Mouse (Mus musculus) activated CD4-positive, CD25-positive, alpha-beta regulatory T cell, adult 9 weeks (primary cell): ENCODE data around the gene Gm45717. TPM values are rescaled to one million over a fixed set of nuclear protein-coding genes. Genes with fewer than 3 reads are reported as not detected.

ENCODE experiments used
- polyA plus RNA-seq: library from polyadenylated mRNA; unstranded; fragments of 100-300 nt; shearing (Covaris generic); gene quantifications from one replicate; pipeline ENCODE4 v1.2.1, GENCODE M21; 2017

Gene Gm45717
- not detected for polyA plus RNA-seq

DNA sequence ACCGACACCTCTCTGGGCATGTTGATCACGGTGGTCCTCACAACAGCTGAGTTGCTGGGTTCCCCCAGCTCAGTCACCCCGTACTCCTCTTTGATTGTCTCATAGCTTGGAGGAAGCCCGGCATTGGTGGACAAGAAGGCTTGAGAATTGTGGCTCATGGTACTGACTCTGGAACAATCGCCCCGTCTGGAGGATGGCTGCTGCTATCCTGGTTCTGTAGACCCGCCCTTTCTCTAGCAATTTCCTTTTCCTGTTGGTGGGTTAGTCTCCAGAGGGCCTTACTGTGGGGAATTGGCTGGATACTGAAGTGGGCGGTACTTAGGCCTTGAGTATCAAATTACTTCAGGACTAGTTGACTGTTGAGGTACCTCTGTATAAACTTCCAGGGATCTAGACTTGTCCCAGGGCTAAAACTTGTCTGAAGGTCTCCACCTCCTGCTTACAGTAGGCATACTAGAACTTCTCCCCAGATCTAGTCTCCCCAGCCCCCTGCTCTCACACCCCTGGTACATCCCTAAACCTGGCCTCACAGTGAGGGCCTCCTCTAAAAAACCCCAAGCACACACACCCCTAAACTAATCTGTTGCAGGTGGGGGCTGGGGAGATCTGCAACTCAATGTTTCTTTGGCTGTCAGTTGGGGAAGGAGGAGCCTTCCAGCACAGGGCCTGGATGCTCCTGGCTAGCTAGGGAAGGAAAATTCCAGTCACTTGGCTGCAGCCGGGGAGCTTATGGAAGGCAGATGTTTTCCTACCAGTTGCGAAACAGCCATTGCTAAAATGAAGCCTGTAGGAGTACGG, at the start of gene Gm45717, which contains the start of gene Ifitm2:
Gene Gm45717 (minus strand): TSS at position 180 of the 798 bp plus-strand sequence.
Gene Ifitm2 (minus strand): TSS at position 230 of the 798 bp plus-strand sequence.

GRCm38 (mm10) chr7:140966921-140967320, 11.2 kb upstream of the Gm45717 start, which contains the start of gene Ifitm1:
Gene Ifitm1 (plus strand): TSS chr7:140967221.

GRCm38 (mm10) chr7:140949824-140950530, 5.8 kb downstream of the Gm45717 start, which contains the start of gene Ifitm5:
Gene Ifitm5 (minus strand): TSS chr7:140950291.

DNA sequence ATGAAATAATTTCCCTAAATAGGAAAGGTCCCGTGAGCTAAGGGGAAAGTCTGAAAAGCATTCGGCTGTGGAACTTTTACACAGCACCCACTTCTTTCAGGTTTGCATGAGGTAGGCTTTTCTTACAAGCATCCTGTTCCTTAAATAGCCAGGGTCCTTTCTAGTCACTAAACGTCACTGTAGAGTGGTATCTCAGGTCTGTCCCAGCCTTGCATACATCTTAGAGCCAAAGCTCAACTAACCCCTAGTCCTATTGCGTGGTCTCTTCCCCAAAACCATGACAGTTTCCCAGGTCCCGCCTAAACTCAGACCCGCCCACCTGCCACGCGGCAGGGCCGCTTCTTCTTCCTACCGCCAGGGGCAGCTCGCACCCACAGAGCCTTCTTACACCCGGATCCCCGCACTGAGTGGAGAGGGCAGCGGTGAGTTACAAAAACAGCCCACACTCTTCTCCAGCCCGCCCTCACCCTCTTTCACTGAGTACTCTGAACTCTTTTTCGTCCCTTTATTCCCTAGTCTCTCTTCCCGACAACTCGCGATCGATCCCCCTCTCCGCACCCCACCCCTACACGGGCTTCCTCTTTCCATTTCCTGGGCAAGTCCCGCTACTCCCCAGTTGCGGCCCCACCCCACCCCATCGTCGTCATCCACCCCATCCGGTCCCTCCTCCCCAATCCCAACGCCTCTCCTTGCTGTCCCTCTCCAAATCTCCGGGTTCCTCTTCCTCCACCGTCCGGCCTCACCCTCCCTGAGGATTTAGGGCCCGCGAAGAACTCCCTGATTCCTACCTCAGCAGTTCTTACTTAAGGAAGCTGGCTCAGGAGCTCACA, 14.3 kb downstream of the Gm45717 start, which contains the start of gene Pgghg:
Gene Pgghg (plus strand): TSS at position 170 of the 830 bp plus-strand sequence.

DNA sequence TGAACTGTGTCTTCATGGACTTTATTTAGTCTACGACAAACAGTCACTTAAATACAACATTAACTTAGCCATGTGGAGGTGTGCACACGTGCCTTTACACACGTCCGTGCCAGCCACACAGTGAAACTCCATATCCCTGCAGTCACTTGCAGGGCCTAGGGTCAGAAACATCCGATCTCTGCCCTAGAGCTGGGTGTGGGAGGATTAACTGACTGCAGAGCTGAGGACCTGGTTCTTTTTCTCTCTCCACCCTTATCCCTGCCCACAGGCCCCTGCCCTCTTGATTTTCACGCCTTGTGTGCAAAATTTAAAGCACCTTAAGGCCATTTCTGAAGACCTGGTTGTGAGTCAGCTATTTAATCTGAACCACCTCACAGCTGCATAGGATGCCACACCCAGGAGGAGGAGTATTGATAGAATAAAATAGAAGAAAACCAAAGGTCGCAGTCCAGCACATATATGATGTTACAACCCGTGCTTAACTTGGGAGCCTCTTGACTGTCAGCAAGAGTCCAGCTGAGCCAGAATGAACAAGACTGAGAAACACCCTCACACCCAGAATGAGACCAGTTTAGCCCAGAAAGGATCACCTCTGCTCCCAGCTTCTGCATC, 35.2 kb downstream of the Gm45717 start, which contains the start of gene Nlrp6:
Gene Nlrp6 (plus strand): TSS at position 485 of the 612 bp plus-strand sequence.

DNA sequence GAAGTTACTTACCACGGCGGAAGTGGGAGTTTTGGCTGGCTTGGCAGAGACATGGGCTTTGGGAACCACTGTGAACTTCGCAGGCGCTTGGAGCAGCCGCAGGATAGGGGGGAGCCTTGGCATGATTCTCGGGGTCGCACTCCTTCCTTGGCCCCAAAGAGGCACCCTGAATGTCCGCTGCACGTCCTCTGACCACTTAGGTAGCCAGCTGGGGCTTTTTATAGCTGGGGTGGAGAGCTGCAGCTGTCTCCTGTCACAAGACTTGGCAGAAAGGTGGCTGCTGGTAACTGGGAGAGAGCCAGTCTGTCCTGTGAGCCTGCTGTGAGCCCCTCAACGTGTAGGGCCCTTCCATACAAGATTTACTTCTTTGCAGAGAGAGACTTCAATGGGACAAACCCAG, 55.5 kb downstream of the Gm45717 start, which contains the start of gene Cox8b:
Gene Cox8b (minus strand): TSS at position 227 of the 400 bp plus-strand sequence.

Other genes starting within 250 kb of the Gm45717 start
- gene Cyp2e1, start 192.2 kb downstream of the Gm45717 start, polyA plus RNA-seq = not detected
- gene Syce1, start 168.1 kb downstream of the Gm45717 start, polyA plus RNA-seq = 0.18 TPM
- gene Zfp941, start 133.8 kb downstream of the Gm45717 start, polyA plus RNA-seq = 0.23 TPM
- not detected for gene Urah, start 120.9 kb downstream of the Gm45717 start, polyA plus RNA-seq
- not detected for gene Scgb1c1, start 110.4 kb downstream of the Gm45717 start, polyA plus RNA-seq
- gene Odf3, start 108.1 kb downstream of the Gm45717 start, polyA plus RNA-seq = not detected
- not detected for gene Gm45785, start 99.6 kb downstream of the Gm45717 start, polyA plus RNA-seq
- gene Ric8a, start 99.0 kb downstream of the Gm45717 start, polyA plus RNA-seq = 138 TPM
- gene Bet1l, start 98.4 kb downstream of the Gm45717 start, polyA plus RNA-seq = 52.1 TPM
- gene Psmd13, start 74.0 kb downstream of the Gm45717 start, polyA plus RNA-seq = 226 TPM
- 10.2 TPM for gene Sirt3, start 73.6 kb downstream of the Gm45717 start, polyA plus RNA-seq
- not detected for gene Cox8b, start 55.5 kb downstream of the Gm45717 start, polyA plus RNA-seq
- gene Nlrp6, start 35.0 kb downstream of the Gm45717 start, polyA plus RNA-seq = not detected
- 39.5 TPM for gene Pgghg, start 14.5 kb downstream of the Gm45717 start, polyA plus RNA-seq
- gene Ifitm5, start 5.6 kb downstream of the Gm45717 start, polyA plus RNA-seq = 0.73 TPM
- 27.5 TPM for gene Ifitm2, start 50 bp upstream of the Gm45717 start, polyA plus RNA-seq
- not detected for gene Ifitm1, start 11.3 kb upstream of the Gm45717 start, polyA plus RNA-seq
- gene Ifitm3, start 54.8 kb upstream of the Gm45717 start, polyA plus RNA-seq = 16.4 TPM
- gene Ifitm6, start 62.0 kb upstream of the Gm45717 start, polyA plus RNA-seq = not detected
- gene Gm17387, start 73.2 kb upstream of the Gm45717 start, polyA plus RNA-seq = not detected
- 13.8 TPM for gene B4galnt4, start 105.2 kb upstream of the Gm45717 start, polyA plus RNA-seq
- 330 TPM for gene Pkp3, start 122.3 kb upstream of the Gm45717 start, polyA plus RNA-seq
- gene Sigirr, start 144.6 kb upstream of the Gm45717 start, polyA plus RNA-seq = 240 TPM
- gene Ano9, start 161.9 kb upstream of the Gm45717 start, polyA plus RNA-seq = 0.54 TPM
- 17.4 TPM for gene Ptdss2, start 166.4 kb upstream of the Gm45717 start, polyA plus RNA-seq
- 160 TPM for gene Rnh1, start 216.9 kb upstream of the Gm45717 start, polyA plus RNA-seq
- gene Hras, start 238.1 kb upstream of the Gm45717 start, polyA plus RNA-seq = 4.6 TPM
- gene Lrrc56, start 238.2 kb upstream of the Gm45717 start, polyA plus RNA-seq = 3.6 TPM